In the genomic region with DNA sequence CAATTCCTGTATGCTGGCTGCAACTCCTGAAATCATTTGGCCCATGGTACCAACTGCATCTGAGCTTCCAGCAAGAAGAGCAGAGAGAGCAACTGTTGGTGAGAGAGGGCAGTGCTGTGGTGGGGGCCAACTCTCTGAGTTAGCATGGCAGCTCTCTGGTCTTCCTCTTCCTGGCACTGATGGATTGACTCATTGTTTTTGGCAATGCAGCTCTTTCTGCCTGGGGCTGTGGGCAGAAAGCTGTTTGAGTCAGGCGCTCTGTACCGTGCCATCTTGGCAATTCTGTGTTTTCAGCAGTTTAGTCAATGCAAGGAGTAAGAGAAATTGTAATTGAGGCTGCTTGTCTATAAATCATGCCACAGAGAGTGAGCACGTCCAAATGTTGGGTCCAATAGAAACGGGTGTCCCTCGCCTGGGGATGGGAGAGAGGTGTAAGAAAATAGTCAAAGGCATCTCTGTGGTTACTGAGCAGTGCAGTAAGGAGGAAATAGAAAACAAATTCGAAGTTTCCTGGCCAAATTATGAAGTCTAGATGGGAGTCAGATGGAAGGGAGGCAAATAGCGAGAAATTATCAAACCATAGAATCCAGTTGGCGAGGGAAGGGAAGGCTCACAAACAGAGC, we compare ENCODE assay signal across 12 mouse cellular contexts.
DNase-seq lines count a peak whose midpoint lies in the region; ATAC-seq and TF ChIP-seq lines count a peak whose summit lies in the region.
"Had no signal": no experiment of that assay in that cellular context is flagged by ENCODE, and none has a peak within 500 bp of the region (broad histone marks: within the 10 kb centered on the region; RNA-seq: fewer than 3 reads in every experiment).

No protein-coding gene starts in this region.

- H3K27me3 ChIP-seq in forebrain, embryonic 15.5 days = no peaks in the 10 kb centered on the region
- no peaks in the 10 kb centered on the region for H3K27me3 ChIP-seq in forebrain, embryonic 12.5 days
- no peaks in the 10 kb centered on the region for H3K27me3 ChIP-seq in midbrain, postnatal 0 days (ENCODE audit: insufficient read depth, low read length)
- H3K27me3 ChIP-seq in midbrain, embryonic 15.5 days (replicated peaks) = no peaks in the 10 kb centered on the region

- no peak for TF ChIP-seq CTCF in midbrain, postnatal 0 days (IDR thresholded peaks at IDR 0.05)

- WGBS in forebrain, embryonic 15.5 days = 74% methylated on average over 8 of the region's 8 CpGs
- WGBS in forebrain, embryonic 12.5 days = 83% methylated on average over 8 of the region's 8 CpGs
- 87% methylated on average over 8 of the region's 8 CpGs for WGBS in midbrain, postnatal 0 days
- WGBS in midbrain, embryonic 15.5 days = 83% methylated on average over 8 of the region's 8 CpGs

- intact Hi-C loops in heart, postnatal 36 days (cut with DNase I) = no loop called here

- peak; percentile 81 for ATAC-seq in forebrain, embryonic 15.5 days (replicated peaks)
- ATAC-seq in forebrain, embryonic 12.5 days (ENCODE audit: low FRiP score) = no peak
- ATAC-seq in midbrain, postnatal 0 days (ENCODE audit: low FRiP score) = no peak
- no peak for ATAC-seq in midbrain, embryonic 15.5 days (replicated peaks)
- no peak for ATAC-seq in megakaryocyte-erythroid progenitor cell, adult 5-6 weeks (replicated peaks; ENCODE audit: low FRiP score, low TSS enrichment, poor library complexity, severe bottlenecking)

- no peak overlapping the region for H3K27ac ChIP-seq in forebrain, embryonic 15.5 days (replicated peaks)
- H3K27ac ChIP-seq in forebrain, embryonic 12.5 days = no peak overlapping the region
- no peak overlapping the region for H3K27ac ChIP-seq in midbrain, postnatal 0 days (ENCODE audit: low read depth, low read length)
- H3K27ac ChIP-seq in midbrain, embryonic 15.5 days = no peak overlapping the region

- no peaks in the 10 kb centered on the region for H3K4me1 ChIP-seq in forebrain, embryonic 15.5 days
- H3K4me1 ChIP-seq in forebrain, embryonic 12.5 days = 0 out of 2 replicates have a peak, but pooled peaks cover under 1% of the 10 kb centered on the region
- no peaks in the 10 kb centered on the region for H3K4me1 ChIP-seq in midbrain, postnatal 0 days (ENCODE audit: insufficient read depth, low read length)
- no peaks in the 10 kb centered on the region for H3K4me1 ChIP-seq in midbrain, embryonic 15.5 days

- H3K4me2 ChIP-seq in forebrain, embryonic 15.5 days (replicated peaks) = no peak overlapping the region
- H3K4me2 ChIP-seq in forebrain, embryonic 12.5 days = no peak overlapping the region
- no peak overlapping the region for H3K4me2 ChIP-seq in midbrain, postnatal 0 days (ENCODE audit: low read depth, low read length, poor library complexity, severe bottlenecking)
- no peak overlapping the region for H3K4me2 ChIP-seq in midbrain, embryonic 15.5 days

- H3K9me3 ChIP-seq in forebrain, embryonic 15.5 days = no peaks in the 10 kb centered on the region
- no peaks in the 10 kb centered on the region for H3K9me3 ChIP-seq in forebrain, embryonic 12.5 days
- no peaks in the 10 kb centered on the region for H3K9me3 ChIP-seq in midbrain, postnatal 0 days (ENCODE audit: low read length)
- no peaks in the 10 kb centered on the region for H3K9me3 ChIP-seq in midbrain, embryonic 15.5 days

- DNase-seq in midbrain, postnatal 0 days (ENCODE audit: low spot score) = peak; percentile 49
- DNase-seq in gonadal fat pad, adult 2 months (ENCODE audit: low read depth) = peak; percentile 8
- peak; percentile 23 to 25 for DNase-seq in right cerebral cortex, postnatal 10 days (ENCODE audit: low spot score in 2 of 2)
- DNase-seq in heart, postnatal 36 days = no peak
- DNase-seq: adrenal gland, postnatal 10 days; cerebellum, adult 18-20 months; thymus, postnatal 25 days had no signal

- no peak overlapping the region for H3K4me3 ChIP-seq in forebrain, embryonic 15.5 days
- no peak overlapping the region for H3K4me3 ChIP-seq in forebrain, embryonic 12.5 days (replicated peaks)
- H3K4me3 ChIP-seq in midbrain, postnatal 0 days (ENCODE audit: low read depth, low read length) = no peak overlapping the region
- no peak overlapping the region for H3K4me3 ChIP-seq in midbrain, embryonic 15.5 days
- H3K4me3 ChIP-seq: myocyte had no signal

- H3K36me3 ChIP-seq in forebrain, embryonic 15.5 days = no peaks in the 10 kb centered on the region
- no peaks in the 10 kb centered on the region for H3K36me3 ChIP-seq in forebrain, embryonic 12.5 days (replicated peaks)
- no peaks in the 10 kb centered on the region for H3K36me3 ChIP-seq in midbrain, postnatal 0 days (ENCODE audit: insufficient read depth, low read length)
- H3K36me3 ChIP-seq in midbrain, embryonic 15.5 days (replicated peaks) = no peaks in the 10 kb centered on the region

- no peak overlapping the region for H3K9ac ChIP-seq in forebrain, embryonic 15.5 days (replicated peaks)
- no peak overlapping the region for H3K9ac ChIP-seq in forebrain, embryonic 12.5 days
- no peak overlapping the region for H3K9ac ChIP-seq in midbrain, postnatal 0 days (replicated peaks; ENCODE audit: low read length, poor library complexity, severe bottlenecking)
- no peak overlapping the region for H3K9ac ChIP-seq in midbrain, embryonic 15.5 days

Comparison
In these comparisons a context has a peak if more than half of its experiments do, and no peak if none do; other contexts are left out.
1. DNase-seq: peak in midbrain, postnatal 0 days (single experiment), gonadal fat pad, adult 2 months (single experiment) and right cerebral cortex, postnatal 10 days (2 of 2); none in heart, postnatal 36 days (0 of 2).